Mouse (Mus musculus): ENCODE measurements at regions not wholly inside any gene's neighbourhood (a gene's known extent, or its start where the extent isn't known, plus 50 kb on each side); places are given as distances from the start of the nearest gene placed in this dataset.

- peak; percentile 13; the same call in 1 of the 2 replicates for TF ChIP-seq CTCF (IDR thresholded peaks at IDR 0.05; ENCODE audit: low read depth)
- no peaks in the 10 kb centered on the region for H3K36me3 ChIP-seq (ENCODE audit: insufficient read depth, low read length)
- no peaks in the 10 kb centered on the region for H3K27me3 ChIP-seq (ENCODE audit: insufficient read depth, low read length)
- no peaks in the 10 kb centered on the region for H3K4me1 ChIP-seq (replicated peaks; ENCODE audit: insufficient read depth, low read length)
- ATAC-seq (replicated peaks; ENCODE audit: low FRiP score, low read depth) (no peak), DNase-seq (ENCODE audit: low spot score) (no peak)
- no peak overlapping the region for H3K4me3 ChIP-seq (replicated peaks; ENCODE audit: low read depth, low read length)
- H3K27ac ChIP-seq, result no peak overlapping the region
- no peak overlapping the region for H3K4me2 ChIP-seq (ENCODE audit: low read length)
- WGBS, result 87% methylated on average over 3 of the region's 3 CpGs
- no peaks in the 10 kb centered on the region for H3K9me3 ChIP-seq (replicated peaks; ENCODE audit: low read length)
- H3K9ac ChIP-seq (ENCODE audit: low read depth, low read length), result no peak overlapping the region
These were observed 227.8 kb downstream of the 1700129C05Rik start for GRCm38 (mm10) chr14:58914937-58915336.

GRCm38 (mm10) chr14:58910846-58911245, 231.8 kb downstream of the 1700129C05Rik start:
- Histone ChIP-seq H3K27ac (no peak overlapping the region), H3K4me3 (replicated peaks; ENCODE audit: low read depth, low read length) (no peak overlapping the region), H3K36me3 (ENCODE audit: insufficient read depth, low read length) (no peaks in the 10 kb centered on the region), H3K9ac (ENCODE audit: low read depth, low read length) (no peak overlapping the region), H3K4me2 (ENCODE audit: low read length) (no peak overlapping the region), H3K4me1 (replicated peaks; ENCODE audit: insufficient read depth, low read length) (no peaks in the 10 kb centered on the region), H3K9me3 (replicated peaks; ENCODE audit: low read length) (no peaks in the 10 kb centered on the region), H3K27me3 (ENCODE audit: insufficient read depth, low read length) (no peaks in the 10 kb centered on the region)
- ATAC-seq (replicated peaks; ENCODE audit: low FRiP score, low read depth) (no peak), DNase-seq (ENCODE audit: low spot score) (no peak)
- TF ChIP-seq CTCF (IDR thresholded peaks at IDR 0.05; ENCODE audit: low read depth), result no peak
- WGBS, result 43% methylated on average over 1 of the region's 1 CpGs

- H3K4me1 ChIP-seq (replicated peaks; ENCODE audit: insufficient read depth, low read length), result no peaks in the 10 kb centered on the region
- no peaks in the 10 kb centered on the region for H3K36me3 ChIP-seq (ENCODE audit: insufficient read depth, low read length)
- no peak for TF ChIP-seq CTCF (IDR thresholded peaks at IDR 0.05; ENCODE audit: low read depth)
- DNase-seq (ENCODE audit: low spot score) (no peak), ATAC-seq (replicated peaks; ENCODE audit: low FRiP score, low read depth) (no peak)
- H3K4me2 ChIP-seq (ENCODE audit: low read length), result no peak overlapping the region
- WGBS, result 71% methylated on average over 3 of the region's 3 CpGs
- no peak overlapping the region for H3K9ac ChIP-seq (ENCODE audit: low read depth, low read length)
- H3K9me3 ChIP-seq (replicated peaks; ENCODE audit: low read length), result no peaks in the 10 kb centered on the region
- H3K27me3 ChIP-seq (ENCODE audit: insufficient read depth, low read length), result no peaks in the 10 kb centered on the region
- no peak overlapping the region for H3K27ac ChIP-seq
- no peak overlapping the region for H3K4me3 ChIP-seq (replicated peaks; ENCODE audit: low read depth, low read length)
These were observed 234.8 kb downstream of the 1700129C05Rik start for GRCm38 (mm10) chr14:58907932-58908331.

- 71% methylated on average over 3 of the region's 3 CpGs for WGBS
- no peaks in the 10 kb centered on the region for H3K9me3 ChIP-seq (replicated peaks; ENCODE audit: low read length)
- H3K4me3 ChIP-seq (replicated peaks; ENCODE audit: low read depth, low read length), result no peak overlapping the region
- no peak overlapping the region for H3K9ac ChIP-seq (ENCODE audit: low read depth, low read length)
- H3K27me3 ChIP-seq (ENCODE audit: insufficient read depth, low read length), result no peaks in the 10 kb centered on the region
- no peak for TF ChIP-seq CTCF (IDR thresholded peaks at IDR 0.05; ENCODE audit: low read depth)
- ATAC-seq (replicated peaks; ENCODE audit: low FRiP score, low read depth) (no peak), DNase-seq (ENCODE audit: low spot score) (no peak)
- H3K4me1 ChIP-seq (replicated peaks; ENCODE audit: insufficient read depth, low read length), result no peaks in the 10 kb centered on the region
- H3K4me2 ChIP-seq (ENCODE audit: low read length), result no peak overlapping the region
- H3K27ac ChIP-seq, result no peak overlapping the region
- H3K36me3 ChIP-seq (ENCODE audit: insufficient read depth, low read length), result no peaks in the 10 kb centered on the region
These were observed 235.3 kb downstream of the 1700129C05Rik start for GRCm38 (mm10) chr14:58907359-58907758.

DNA sequence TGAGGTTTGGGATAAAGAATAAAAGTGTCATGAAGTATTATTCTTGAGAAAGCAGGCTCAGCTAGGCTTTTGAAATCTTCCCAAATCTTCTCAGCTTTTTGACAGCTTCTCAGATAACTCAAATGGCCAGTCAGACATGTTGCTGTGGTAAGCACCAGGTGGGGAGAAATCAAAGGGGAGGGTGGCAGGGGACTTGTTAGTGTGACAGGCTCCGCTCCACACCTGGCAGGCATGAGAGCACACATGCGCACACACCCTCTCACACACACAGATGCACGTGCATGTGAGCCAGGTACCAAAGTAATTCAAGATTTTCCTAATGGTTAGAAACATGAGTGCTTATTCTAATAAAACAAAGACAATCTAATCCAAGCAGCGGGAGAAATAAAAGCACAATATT, 236.1 kb downstream of the 1700129C05Rik start:
- no peak for ATAC-seq (replicated peaks; ENCODE audit: low FRiP score, low read depth)
- no peak overlapping the region for H3K4me3 ChIP-seq (replicated peaks; ENCODE audit: low read depth, low read length)
- no peak for TF ChIP-seq CTCF (IDR thresholded peaks at IDR 0.05; ENCODE audit: low read depth)

DNA sequence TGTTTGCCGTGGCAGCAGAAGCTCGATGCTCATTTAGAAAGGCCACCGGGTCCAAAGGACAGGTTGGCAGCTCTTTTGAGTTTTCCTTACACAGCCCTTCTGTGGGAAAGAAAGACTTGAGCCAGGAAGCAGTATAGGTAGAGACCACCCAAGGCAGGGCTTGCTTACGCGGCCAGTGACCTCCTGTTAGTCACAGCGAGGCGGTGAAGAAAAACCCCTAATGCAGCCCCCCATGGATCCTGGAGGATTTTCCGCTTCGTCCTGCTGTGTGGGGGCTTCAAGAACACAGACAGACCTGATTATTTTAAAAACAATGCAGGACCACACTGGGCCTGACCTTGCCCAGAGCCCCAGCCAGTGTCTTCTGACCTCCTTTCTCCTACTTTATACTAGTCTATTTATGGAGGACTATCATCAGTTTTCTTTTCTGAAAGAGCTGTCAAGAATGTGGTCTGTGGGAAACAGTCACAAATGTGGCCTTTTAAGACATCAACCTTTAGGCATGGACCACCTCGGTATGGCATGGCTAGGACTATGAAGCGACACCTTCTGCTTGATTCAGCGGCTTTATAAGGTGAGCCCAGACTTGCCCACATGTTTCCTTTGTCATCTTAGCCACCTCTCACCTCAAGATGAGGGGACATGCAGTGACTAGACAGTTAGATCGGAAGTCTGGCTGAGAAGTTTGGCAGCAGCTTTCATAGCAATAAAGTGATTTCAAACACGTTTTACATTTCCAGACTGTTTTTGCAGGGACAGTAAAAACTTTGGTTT, 274.3 kb downstream of the 1700129C05Rik start:
- Histone ChIP-seq H3K36me3 (ENCODE audit: insufficient read depth, low read length) (no peaks in the 10 kb centered on the region), H3K4me2 (ENCODE audit: low read length) (peak overlapping the region; percentile 6; the same call in 1 of the 2 replicates), H3K27me3 (ENCODE audit: insufficient read depth, low read length) (no peaks in the 10 kb centered on the region), H3K9me3 (replicated peaks; ENCODE audit: low read length) (no peaks in the 10 kb centered on the region), H3K9ac (ENCODE audit: low read depth, low read length) (no peak overlapping the region), H3K27ac (no peak overlapping the region), H3K4me3 (replicated peaks; ENCODE audit: low read depth, low read length) (no peak overlapping the region), H3K4me1 (replicated peaks; ENCODE audit: insufficient read depth, low read length) (no peaks in the 10 kb centered on the region)
- WGBS, result 56% methylated on average over 14 of the region's 14 CpGs
- ATAC-seq (replicated peaks; ENCODE audit: low FRiP score, low read depth), result no peak
- TF ChIP-seq CTCF (IDR thresholded peaks at IDR 0.05; ENCODE audit: low read depth), result no peak
- DNase-seq (ENCODE audit: low spot score), result no peak

More for the DNA sequence above, 236.1 kb downstream of the 1700129C05Rik start:
- no peak for DNase-seq (ENCODE audit: low spot score)
- H3K9me3 ChIP-seq (replicated peaks; ENCODE audit: low read length), result no peaks in the 10 kb centered on the region
- no peak overlapping the region for H3K9ac ChIP-seq (ENCODE audit: low read depth, low read length)
- no peak overlapping the region for H3K4me2 ChIP-seq (ENCODE audit: low read length)
- H3K36me3 ChIP-seq (ENCODE audit: insufficient read depth, low read length), result no peaks in the 10 kb centered on the region
- H3K4me1 ChIP-seq (replicated peaks; ENCODE audit: insufficient read depth, low read length), result no peaks in the 10 kb centered on the region
- WGBS, result 65% methylated on average over 4 of the region's 4 CpGs
- H3K27ac ChIP-seq, result no peak overlapping the region
- no peaks in the 10 kb centered on the region for H3K27me3 ChIP-seq (ENCODE audit: insufficient read depth, low read length)

Measured in kidney, postnatal 0 days (tissue).